Mouse (Mus musculus) left cerebral cortex, postnatal 25 days (tissue): Measurements from ENCODE around the gene Vhl. TPM values are rescaled to one million over a fixed set of nuclear protein-coding genes. Genes with fewer than 3 reads are reported as not detected.

Source experiments
- DNase-seq, 2 experiments: peaks; one replicate each; pipeline ENCODE4 v3.0.0; 2022; ENCODE audit warnings: low spot score in 2 of 2, mixed read lengths in 1 of 2
- intact Hi-C: fragments of 180-260 bp; cut with DNase I; formaldehyde crosslinking; loops from one replicate; pipeline ENCODE4 v1.15.1; 2025
- total RNA-seq, 2 experiments: library from RNA; stranded (reverse); gene quantifications; 2 replicates each; pipeline ENCODE4 v1.2.3; 2021

The Vhl gene
- total RNA-seq, 2 experiments from 2014 or later = 50.4 to 51.4 TPM

GRCm38 (mm10) chr6:113614997-113615396 lies 8.8 kb upstream of the Vhl start:
- peak in 1 of 2 experiments; percentile 69 for DNase-seq
- intact Hi-C loops = loop anchor here (2.0 kb wide), 1 partner anchor 38 kb away; no protein-coding TSS in a partner anchor

GRCm38 (mm10) chr6:113615489-113615888 lies 8.3 kb upstream of the Vhl start:
- intact Hi-C loops = loop anchor here (2.0 kb wide), 1 partner anchor 39 kb away; no protein-coding TSS in a partner anchor
- no peak for DNase-seq

GRCm38 (mm10) chr6:113623386-113623785 lies 373 bp upstream of the Vhl start:
- intact Hi-C loops = loop anchor here (5.0 kb wide), 1 partner anchor 91 kb away; the partner anchor contains the start of genes Emc3 and Fancd2
- DNase-seq = no peak

GRCm38 (mm10) chr6:113624989-113625770 lies 1.4 kb downstream of the Vhl start:
- DNase-seq = peak in 1 of 2 experiments; percentile 17

GRCm38 (mm10) chr6:113630322-113630721 lies 6.6 kb downstream of the Vhl start:
- peak in 1 of 2 experiments; percentile 63 for DNase-seq
- intact Hi-C loops = no loop called here

More at GRCm38 (mm10) chr6:113624989-113625770, 1.4 kb downstream of the Vhl start:
- intact Hi-C loops = loop anchor here (5.0 kb wide), 1 partner anchor 93 kb away; the partner anchor contains the start of genes Emc3 and Fancd2

- intact Hi-C loops = no loop called here
- no peak for DNase-seq
Observed at GRCm38 (mm10) chr6:113632863-113633262, 9.1 kb downstream of the Vhl start.

GRCm38 (mm10) chr6:113638302-113639040 lies 14.7 kb downstream of the Vhl start, which contains the start of gene Irak2:
Irak2 (plus strand) TSS chr6:113638467.
- DNase-seq = peak; percentile 96
- intact Hi-C loops = loop anchor here (1.0 to 5.0 kb wide), 3 partner anchors 43 to 439 kb away; no protein-coding TSS in a partner anchor

GRCm38 (mm10) chr6:113639201-113639600 lies 15.4 kb downstream of the Vhl start:
- intact Hi-C loops = loop anchor here (5.0 kb wide), 1 partner anchor 438 kb away; no protein-coding TSS in a partner anchor
- DNase-seq = no peak

- intact Hi-C loops = no loop called here
- no peak for DNase-seq
Observed at GRCm38 (mm10) chr6:113642605-113643004, 18.8 kb downstream of the Vhl start.

GRCm38 (mm10) chr6:113643021-113643420 lies 19.3 kb downstream of the Vhl start:
- no peak for DNase-seq
- intact Hi-C loops = no loop called here

- no peak for DNase-seq
- intact Hi-C loops = no loop called here
Observed at GRCm38 (mm10) chr6:113643967-113644366, 20.2 kb downstream of the Vhl start.

- intact Hi-C loops = no loop called here
- peak; percentile 30 to 55 for DNase-seq
Observed at GRCm38 (mm10) chr6:113644808-113645207, 21.0 kb downstream of the Vhl start.

- DNase-seq = no peak
- intact Hi-C loops = no loop called here
Observed at GRCm38 (mm10) chr6:113649346-113650196, 25.8 kb downstream of the Vhl start.

GRCm38 (mm10) chr6:113650197-113650640 lies 26.5 kb downstream of the Vhl start:
- intact Hi-C loops = no loop called here
- no peak for DNase-seq

- DNase-seq = no peak
- intact Hi-C loops = no loop called here
Observed at GRCm38 (mm10) chr6:113651626-113652025, 27.9 kb downstream of the Vhl start.

- intact Hi-C loops = no loop called here
- no peak for DNase-seq
Observed at GRCm38 (mm10) chr6:113653551-113653950, 29.8 kb downstream of the Vhl start.

GRCm38 (mm10) chr6:113654102-113654501 lies 30.3 kb downstream of the Vhl start:
- intact Hi-C loops = no loop called here

GRCm38 (mm10) chr6:113654753-113655397 lies 31.1 kb downstream of the Vhl start:
- no peak for DNase-seq
- intact Hi-C loops = no loop called here

More at GRCm38 (mm10) chr6:113654102-113654501, 30.3 kb downstream of the Vhl start:
- no peak for DNase-seq

- intact Hi-C loops = no loop called here
- DNase-seq = no peak
Observed at GRCm38 (mm10) chr6:113655475-113655874, 31.7 kb downstream of the Vhl start.
